Comparison of ENCODE assay signal across 26 mouse cellular contexts in the genomic region with DNA sequence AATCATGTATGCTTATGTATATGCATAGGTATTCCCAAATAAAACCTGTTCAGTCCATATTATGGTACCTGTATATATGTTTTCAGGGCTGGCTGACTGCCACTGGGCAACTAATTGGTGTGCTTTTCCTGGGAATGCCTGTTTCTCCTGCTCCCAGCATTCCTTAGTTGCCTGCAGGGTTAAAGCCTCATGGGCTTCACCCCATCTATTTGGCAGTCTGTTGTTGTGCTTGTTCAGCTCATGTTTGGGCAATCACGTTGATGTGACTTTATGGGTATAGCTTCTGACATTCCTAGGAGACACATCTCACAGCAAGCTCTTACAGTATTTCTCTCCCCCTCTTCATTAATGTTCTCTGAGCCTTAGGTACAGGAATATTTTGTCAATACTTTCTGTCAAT. TPM values are rescaled to one million over a fixed set of nuclear protein-coding genes. Genes with fewer than 3 reads are reported as not detected.
DNase-seq lines count a peak whose midpoint lies in the region; ATAC-seq lines count a peak whose summit lies in the region.
"Had no signal": no experiment of that assay in that cellular context is flagged by ENCODE, and none has a peak within 500 bp of the region (broad histone marks: within the 10 kb centered on the region; RNA-seq: fewer than 3 reads in every experiment).

No protein-coding gene starts in this region.

- H3K27ac ChIP-seq in forebrain, embryonic 12.5 days = 0 out of 2 replicates have a peak overlapping the region, but pooled peaks have one; percentile 31
- no peak overlapping the region for H3K27ac ChIP-seq in forebrain, embryonic 16.5 days (ENCODE audit: low read length)
- H3K27ac ChIP-seq in hindbrain, embryonic 14.5 days = 0 out of 2 replicates have a peak overlapping the region, but pooled peaks have one; percentile 5
- no peak overlapping the region for H3K27ac ChIP-seq in hindbrain, embryonic 10.5 days
- H3K27ac ChIP-seq in neural tube, embryonic 13.5 days (replicated peaks) = peak overlapping the region; percentile 34; the same call in 1 of the 2 replicates
- 0 out of 2 replicates have a peak overlapping the region, but pooled peaks have one; percentile 3 for H3K27ac ChIP-seq in neural tube, embryonic 15.5 days (replicated peaks)
- H3K27ac ChIP-seq: kidney, postnatal 0 days; liver, embryonic 14.5 days; macrophage; stomach, embryonic 15.5 days had no signal

- no peaks in the 10 kb centered on the region for H3K9me3 ChIP-seq in forebrain, embryonic 12.5 days
- H3K9me3 ChIP-seq in forebrain, embryonic 16.5 days (ENCODE audit: control insufficient read depth, low read length) = no peaks in the 10 kb centered on the region
- no peaks in the 10 kb centered on the region for H3K9me3 ChIP-seq in hindbrain, embryonic 14.5 days (ENCODE audit: control insufficient read depth, low read length)
- H3K9me3 ChIP-seq in hindbrain, embryonic 10.5 days = no peaks in the 10 kb centered on the region
- no peaks in the 10 kb centered on the region for H3K9me3 ChIP-seq in neural tube, embryonic 13.5 days
- H3K9me3 ChIP-seq in neural tube, embryonic 15.5 days (replicated peaks) = no peaks in the 10 kb centered on the region
- H3K9me3 ChIP-seq: G1E; stomach, embryonic 15.5 days had no signal

- no peak for ATAC-seq in forebrain, embryonic 12.5 days (ENCODE audit: low FRiP score)
- no peak for ATAC-seq in forebrain, embryonic 16.5 days
- no peak for ATAC-seq in hindbrain, embryonic 14.5 days (ENCODE audit: low FRiP score)
- peak; percentile 61; the same call in 1 of the 2 replicates for ATAC-seq in neural tube, embryonic 13.5 days (ENCODE audit: low read depth)
- no peak for ATAC-seq in neural tube, embryonic 15.5 days (ENCODE audit: low FRiP score)

- no peak for DNase-seq in hindbrain, embryonic 14.5 days (ENCODE audit: low spot score)
- no peak for DNase-seq in hindbrain, embryonic 10.5 days (ENCODE audit: low spot score)
- no peak for DNase-seq in neural tube, embryonic 10.5 days (ENCODE audit: extremely low spot score, low spot score)
- DNase-seq in adrenal gland, postnatal 4 days (ENCODE audit: low spot score in 2 of 2) = no peak
- DNase-seq: adrenal gland, adult 8-10 months; cerebellum, adult 11-12 months; cerebellum, adult 9-11 months; embryo, embryonic 11 days; gastrocnemius, postnatal 14 days; heart, postnatal 14 days; kidney, adult 2 months; kidney, postnatal 4 days; left cerebral cortex, postnatal 4 days; liver; lung, adult 2 months; lung, postnatal 10 days; right cerebral cortex, postnatal 25 days had no signal

- 50% methylated on average over 1 of the region's 1 CpGs for WGBS in forebrain, embryonic 12.5 days
- 11% methylated on average over 1 of the region's 1 CpGs for WGBS in forebrain, embryonic 16.5 days
- 23% methylated on average over 1 of the region's 1 CpGs for WGBS in hindbrain, embryonic 14.5 days
- WGBS in hindbrain, embryonic 10.5 days = 56% methylated on average over 1 of the region's 1 CpGs
- WGBS in neural tube, embryonic 13.5 days = 31% methylated on average over 1 of the region's 1 CpGs
- 10% methylated on average over 1 of the region's 1 CpGs for WGBS in neural tube, embryonic 15.5 days

- H3K4me3 ChIP-seq in forebrain, embryonic 12.5 days (replicated peaks) = no peak overlapping the region
- H3K4me3 ChIP-seq in forebrain, embryonic 16.5 days (replicated peaks; ENCODE audit: low read length) = no peak overlapping the region
- H3K4me3 ChIP-seq in hindbrain, embryonic 14.5 days (replicated peaks; ENCODE audit: low read length) = no peak overlapping the region
- no peak overlapping the region for H3K4me3 ChIP-seq in hindbrain, embryonic 10.5 days
- H3K4me3 ChIP-seq in neural tube, embryonic 13.5 days = no peak overlapping the region
- no peak overlapping the region for H3K4me3 ChIP-seq in neural tube, embryonic 15.5 days (replicated peaks)
- H3K4me3 ChIP-seq: stomach, embryonic 15.5 days had no signal

- H3K4me2 ChIP-seq in forebrain, embryonic 12.5 days = no peak overlapping the region
- H3K4me2 ChIP-seq in forebrain, embryonic 16.5 days (ENCODE audit: low read length) = no peak overlapping the region
- no peak overlapping the region for H3K4me2 ChIP-seq in hindbrain, embryonic 14.5 days (replicated peaks)
- no peak overlapping the region for H3K4me2 ChIP-seq in neural tube, embryonic 13.5 days
- H3K4me2 ChIP-seq in neural tube, embryonic 15.5 days = no peak overlapping the region
- H3K4me2 ChIP-seq: stomach, embryonic 15.5 days had no signal

- H3K36me3 ChIP-seq in forebrain, embryonic 12.5 days (replicated peaks) = no peaks in the 10 kb centered on the region
- no peaks in the 10 kb centered on the region for H3K36me3 ChIP-seq in forebrain, embryonic 16.5 days (ENCODE audit: control insufficient read depth, insufficient read depth)
- no peaks in the 10 kb centered on the region; the same call in 1 of the 2 replicates for H3K36me3 ChIP-seq in hindbrain, embryonic 14.5 days (replicated peaks; ENCODE audit: control insufficient read depth, insufficient read depth)
- H3K36me3 ChIP-seq in hindbrain, embryonic 10.5 days = peaks cover 4% of the 10 kb centered on the region; the same call in 1 of the 2 replicates
- H3K36me3 ChIP-seq in neural tube, embryonic 13.5 days = no peaks in the 10 kb centered on the region
- no peaks in the 10 kb centered on the region for H3K36me3 ChIP-seq in neural tube, embryonic 15.5 days
- H3K36me3 ChIP-seq: stomach, embryonic 15.5 days had no signal

- no peaks in the 10 kb centered on the region for H3K27me3 ChIP-seq in forebrain, embryonic 12.5 days
- no peaks in the 10 kb centered on the region for H3K27me3 ChIP-seq in forebrain, embryonic 16.5 days (replicated peaks; ENCODE audit: control insufficient read depth, insufficient read depth, low read length)
- H3K27me3 ChIP-seq in hindbrain, embryonic 14.5 days (ENCODE audit: control insufficient read depth, insufficient read depth, low read length) = no peaks in the 10 kb centered on the region
- no peaks in the 10 kb centered on the region for H3K27me3 ChIP-seq in hindbrain, embryonic 10.5 days (ENCODE audit: insufficient read depth, poor library complexity, severe bottlenecking)
- no peaks in the 10 kb centered on the region for H3K27me3 ChIP-seq in neural tube, embryonic 13.5 days
- H3K27me3 ChIP-seq in neural tube, embryonic 15.5 days (replicated peaks) = no peaks in the 10 kb centered on the region
- H3K27me3 ChIP-seq: stomach, embryonic 15.5 days had no signal

- H3K4me1 ChIP-seq in forebrain, embryonic 12.5 days = peaks cover 10% of the 10 kb centered on the region
- H3K4me1 ChIP-seq in forebrain, embryonic 16.5 days (replicated peaks; ENCODE audit: control insufficient read depth, insufficient read depth, low read length) = peaks cover 6% of the 10 kb centered on the region
- H3K4me1 ChIP-seq in hindbrain, embryonic 14.5 days (replicated peaks; ENCODE audit: control insufficient read depth, insufficient read depth, low read length) = peaks cover 10% of the 10 kb centered on the region
- H3K4me1 ChIP-seq in hindbrain, embryonic 10.5 days (replicated peaks) = no peaks in the 10 kb centered on the region
- peaks cover 20% of the 10 kb centered on the region for H3K4me1 ChIP-seq in neural tube, embryonic 13.5 days (replicated peaks)
- peaks cover 12% of the 10 kb centered on the region for H3K4me1 ChIP-seq in neural tube, embryonic 15.5 days

- H3K9ac ChIP-seq in forebrain, embryonic 12.5 days = no peak overlapping the region
- H3K9ac ChIP-seq in forebrain, embryonic 16.5 days (replicated peaks; ENCODE audit: low read depth, low read length) = no peak overlapping the region
- H3K9ac ChIP-seq in hindbrain, embryonic 14.5 days = no peak overlapping the region
- H3K9ac ChIP-seq in neural tube, embryonic 13.5 days = no peak overlapping the region
- H3K9ac ChIP-seq in neural tube, embryonic 15.5 days (replicated peaks) = no peak overlapping the region
- H3K9ac ChIP-seq: liver, embryonic 14.5 days; stomach, embryonic 15.5 days had no signal

RNA-seq across cellular contexts. Expression of gene Epc2, which starts 59.5 kb away (rescaled TPM):
- 15.0 and 15.3 TPM in 2 replicates for polyA plus RNA-seq in forebrain, embryonic 12.5 days (2016; fragmentation: Nextera tagmentation; extraction: Ambion mirVana)
- 13.7 and 15.6 TPM in 2 replicates for polyA plus RNA-seq in forebrain, embryonic 16.5 days (2015; fragmentation: Nextera tagmentation; extraction: Ambion mirVana)
- polyA plus RNA-seq in hindbrain, embryonic 14.5 days (2014; fragmentation: Nextera tagmentation; extraction: Ambion mirVana) = 16.7 and 17.5 TPM in 2 replicates
- 6.9 and 7.3 TPM in 2 replicates for polyA plus RNA-seq in hindbrain, embryonic 10.5 days (2016; fragmentation: Nextera tagmentation; extraction: Ambion mirVana)
- 9.8 and 12.5 TPM in 2 replicates for polyA plus RNA-seq in neural tube, embryonic 13.5 days (2015; fragmentation: Nextera tagmentation; extraction: Ambion mirVana)
- polyA plus RNA-seq in neural tube, embryonic 15.5 days (2015; fragmentation: Nextera tagmentation; extraction: Ambion mirVana) = 8.5 and 9.4 TPM in 2 replicates
- 10 to 100 TPM; 34.1 to 38.5 TPM for total RNA-seq in adrenal gland, postnatal 4 days (2021)

Comparison
In these comparisons a context has a peak if more than half of its experiments do, and no peak if none do; other contexts are left out.
1. H3K27ac ChIP-seq: peak in forebrain, embryonic 12.5 days (single experiment), hindbrain, embryonic 14.5 days (single experiment), neural tube, embryonic 13.5 days (single experiment) and neural tube, embryonic 15.5 days (single experiment); none in forebrain, embryonic 16.5 days (single experiment) and hindbrain, embryonic 10.5 days (single experiment).